Mouse (Mus musculus) lung, postnatal 36 days (tissue): ENCODE results near the gene Nectin3.
"Not testable (repeated sequence)": the region's sequence is repeated elsewhere in the genome, so short reads cannot be mapped to it uniquely, and the experiment has no call there.

Source experiments
- DNase-seq: peaks from one replicate; pipeline ENCODE4 v3.0.0; 2022; ENCODE audit warnings: mixed read lengths

Nectin3 gene

DNA sequence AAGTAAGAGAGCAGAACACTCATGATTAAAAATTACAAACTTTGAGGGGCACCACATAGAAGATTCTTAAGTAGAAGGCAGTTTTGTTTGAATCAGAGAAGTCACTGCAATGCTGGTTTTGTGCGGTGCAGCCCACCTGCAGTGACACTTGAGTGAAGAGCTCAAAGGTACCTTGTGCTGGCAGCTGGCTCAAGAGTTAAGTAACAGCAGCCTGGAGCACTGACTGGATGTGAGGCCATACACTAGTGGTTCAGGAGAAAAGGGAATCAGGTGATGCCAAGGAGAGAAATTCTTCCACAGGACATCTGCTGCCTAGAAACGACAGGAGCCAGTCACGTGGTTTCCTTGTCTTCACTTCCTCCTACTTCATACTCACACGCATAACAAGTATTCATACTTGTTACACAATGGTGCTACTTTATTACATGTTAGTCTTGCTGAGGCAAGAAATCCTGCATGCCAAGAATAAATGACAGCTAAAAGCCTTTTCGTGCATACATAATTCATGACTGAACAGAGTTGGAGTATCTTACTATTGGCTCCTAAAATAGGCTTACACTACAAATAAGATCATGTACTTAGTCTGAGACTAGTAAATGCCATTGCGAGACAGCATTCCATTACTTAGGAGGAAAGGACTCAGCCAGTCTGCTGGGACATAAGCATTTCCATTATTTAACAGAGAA lies 88.1 kb downstream of the Nectin3 start:
- peak; percentile 1 for DNase-seq

DNA sequence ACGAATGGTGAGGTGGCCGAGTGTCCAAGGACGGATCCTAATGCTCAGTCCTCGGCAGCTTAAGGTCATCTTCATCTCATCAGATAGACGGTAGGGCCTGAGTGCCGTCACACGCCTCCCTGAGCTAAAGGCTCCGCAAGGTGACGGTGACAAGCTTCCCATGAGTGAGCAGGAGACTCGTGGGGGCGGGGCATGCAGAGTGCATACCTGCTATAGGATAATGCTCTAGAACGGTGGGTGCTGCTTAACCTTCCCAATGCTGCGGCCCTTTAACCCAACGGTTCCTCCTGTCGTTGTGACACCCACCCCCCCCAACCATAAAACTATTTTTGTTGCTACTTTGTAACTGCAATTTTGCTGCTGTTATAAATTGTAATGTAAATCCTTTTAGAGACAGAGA lies 90.3 kb downstream of the Nectin3 start:
- DNase-seq, result no peak

DNA sequence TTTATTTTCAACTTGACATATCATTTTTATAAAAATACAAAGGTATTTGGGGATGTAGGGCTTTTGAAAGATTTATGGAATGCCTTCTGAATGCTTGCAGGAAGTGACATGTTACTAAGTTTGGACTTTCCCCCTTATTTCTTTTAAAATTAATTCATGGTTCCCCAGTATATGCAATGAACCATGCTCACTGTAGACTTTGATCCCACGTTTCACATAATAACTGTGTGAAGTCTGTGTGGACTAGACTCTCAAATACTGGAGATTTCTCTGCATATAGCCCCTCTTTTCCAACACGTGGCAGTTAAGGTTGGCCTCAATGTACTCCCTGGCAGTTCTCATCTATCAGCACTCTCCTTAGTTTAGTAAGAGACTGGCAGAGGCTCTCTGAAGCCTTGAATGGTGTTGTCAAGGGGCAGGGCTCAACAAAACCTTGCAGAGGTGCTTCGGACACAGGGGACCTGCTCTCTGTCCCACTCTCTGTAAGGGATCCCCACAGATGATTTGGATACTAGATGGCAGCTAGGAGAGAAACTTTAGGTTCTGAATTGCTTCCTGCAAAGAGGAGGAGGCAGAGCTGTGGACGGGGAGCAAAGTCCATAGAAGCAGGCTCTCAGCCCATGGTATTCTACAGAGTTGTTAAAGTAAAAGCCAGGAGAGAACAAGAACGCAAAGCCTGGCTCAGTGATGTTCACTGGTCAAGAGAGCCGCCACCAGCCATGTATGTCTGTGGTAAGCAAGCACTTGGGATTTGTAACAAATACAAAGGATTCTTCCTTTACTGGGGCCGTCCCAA lies 91.3 kb downstream of the Nectin3 start:
- DNase-seq, result no peak

DNA sequence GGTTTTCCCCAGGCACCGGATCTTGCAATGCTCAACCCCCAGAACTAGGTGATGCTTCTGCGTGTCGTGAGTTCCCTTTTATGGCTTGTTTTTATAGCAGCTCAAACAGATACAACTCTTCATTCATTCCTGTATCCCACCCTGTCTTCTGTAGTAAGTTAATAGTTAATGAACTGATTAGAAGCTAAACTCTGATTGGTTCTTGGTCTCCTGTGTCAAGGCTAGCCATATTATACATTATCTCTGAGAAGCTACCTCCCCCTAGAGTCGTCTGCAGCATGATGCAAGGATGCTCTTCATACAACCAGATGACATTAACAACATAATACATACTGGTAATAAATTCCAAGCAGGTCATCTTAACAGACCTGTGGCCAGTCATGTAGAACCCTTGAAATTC lies 100.4 kb downstream of the Nectin3 start:
- no peak for DNase-seq

DNA sequence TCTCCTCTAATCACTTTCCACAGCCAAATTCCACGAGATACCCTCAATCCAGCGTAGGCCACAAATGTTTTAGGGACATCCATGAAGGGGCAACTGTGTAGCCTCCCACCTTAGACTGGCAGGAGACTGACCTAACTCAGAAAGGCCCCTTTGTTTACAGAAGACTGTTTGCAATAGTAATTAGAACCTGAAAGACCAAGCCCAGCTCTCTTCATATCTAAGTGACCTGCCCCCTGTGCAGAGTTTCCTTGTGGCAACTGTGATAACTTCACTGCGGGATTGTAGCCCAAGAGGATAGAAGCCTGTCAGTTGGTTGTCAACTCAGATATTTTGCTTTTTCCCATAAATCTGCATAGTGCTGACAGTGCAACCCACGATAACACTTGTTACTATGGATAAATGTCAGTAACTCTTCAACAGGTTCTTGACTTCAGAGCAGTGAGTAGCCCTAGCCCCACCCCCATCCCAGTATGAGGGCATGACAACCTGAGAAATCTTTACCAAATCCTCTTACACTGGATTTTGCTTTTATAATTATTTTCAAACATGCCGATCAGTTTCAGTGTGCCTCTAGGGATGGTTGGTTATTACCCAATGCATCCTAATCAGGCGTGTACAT lies 108.8 kb downstream of the Nectin3 start:
- no peak for DNase-seq

DNA sequence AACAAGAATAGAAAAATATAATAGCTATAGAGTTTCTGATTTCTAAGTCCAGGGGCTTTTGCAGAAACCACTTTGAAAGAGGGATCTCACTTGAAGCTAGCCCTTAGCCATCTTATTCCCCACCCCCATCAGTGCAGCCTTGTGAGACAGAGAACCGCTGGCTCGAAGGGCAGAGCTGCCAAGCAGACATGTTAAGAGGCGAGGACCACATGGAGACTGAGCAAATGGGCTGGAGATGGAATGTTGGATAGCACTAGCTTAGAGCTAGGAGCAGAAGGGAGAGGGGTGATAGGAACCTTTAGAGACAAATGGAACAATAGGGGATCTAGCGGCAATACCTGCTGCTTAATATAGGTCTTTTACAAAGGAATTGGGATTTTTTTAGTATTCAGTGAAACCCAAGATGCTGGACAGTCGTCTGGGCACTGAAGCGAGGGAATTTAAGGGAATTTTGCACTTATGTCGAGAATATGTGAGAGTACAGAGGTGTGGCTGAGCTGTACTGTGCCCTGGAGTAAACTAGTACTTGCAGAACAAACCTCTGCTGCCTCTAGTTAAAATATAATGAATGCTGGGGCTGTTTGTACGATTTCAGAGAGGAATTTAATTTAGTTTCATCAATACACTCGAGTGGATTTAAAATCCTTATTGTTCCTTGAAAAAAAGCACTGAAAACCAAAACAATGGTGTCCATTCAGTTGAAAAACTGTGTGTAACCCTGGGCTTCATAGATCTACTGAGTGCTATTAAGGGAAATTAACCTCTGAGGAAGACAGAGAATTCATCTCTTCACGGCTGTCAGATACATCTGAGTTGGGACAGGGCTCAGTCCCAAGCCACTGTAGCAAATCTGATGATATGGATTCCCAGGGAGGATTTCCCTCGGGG lies 109.6 kb downstream of the Nectin3 start:
- no peak for DNase-seq

DNA sequence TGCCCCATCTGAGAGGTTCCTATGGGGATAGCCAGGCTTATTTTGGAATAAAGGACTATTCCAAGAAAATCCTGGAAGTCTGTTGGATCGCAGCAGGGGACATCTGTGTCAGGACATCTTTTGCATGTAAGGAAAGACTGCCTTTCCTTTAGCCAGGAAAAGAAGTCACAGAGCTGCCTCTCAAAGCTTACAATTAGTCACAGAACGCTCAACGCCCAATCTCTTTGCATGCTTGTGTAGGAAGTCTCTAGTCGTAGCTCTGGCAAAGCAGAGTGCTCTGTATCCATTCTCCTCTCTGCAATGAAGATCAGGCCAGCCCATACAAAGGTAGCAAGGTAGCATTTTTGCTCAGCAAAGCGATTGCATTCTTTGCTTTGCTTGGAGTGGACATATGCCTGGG lies 114.0 kb downstream of the Nectin3 start:
- no peak for DNase-seq

DNA sequence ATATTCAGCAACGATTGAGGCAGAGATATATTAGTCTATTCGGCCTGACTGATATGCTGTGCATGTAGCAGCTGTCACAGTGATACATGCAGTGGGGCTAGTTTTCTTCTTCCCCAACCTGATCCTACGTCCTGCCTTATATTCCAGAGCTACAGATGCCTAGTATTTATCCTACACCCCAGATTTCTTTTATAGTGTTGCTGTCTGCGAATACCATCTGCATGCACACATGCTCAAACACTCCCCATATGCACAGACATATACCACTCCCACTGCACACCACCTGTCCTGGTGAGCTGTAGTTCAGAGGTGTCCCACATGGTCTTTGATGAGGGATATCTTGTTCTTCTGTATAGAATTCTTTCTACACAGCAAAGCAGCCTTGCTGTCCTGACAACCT lies 115.0 kb downstream of the Nectin3 start:
- DNase-seq, result no peak

DNA sequence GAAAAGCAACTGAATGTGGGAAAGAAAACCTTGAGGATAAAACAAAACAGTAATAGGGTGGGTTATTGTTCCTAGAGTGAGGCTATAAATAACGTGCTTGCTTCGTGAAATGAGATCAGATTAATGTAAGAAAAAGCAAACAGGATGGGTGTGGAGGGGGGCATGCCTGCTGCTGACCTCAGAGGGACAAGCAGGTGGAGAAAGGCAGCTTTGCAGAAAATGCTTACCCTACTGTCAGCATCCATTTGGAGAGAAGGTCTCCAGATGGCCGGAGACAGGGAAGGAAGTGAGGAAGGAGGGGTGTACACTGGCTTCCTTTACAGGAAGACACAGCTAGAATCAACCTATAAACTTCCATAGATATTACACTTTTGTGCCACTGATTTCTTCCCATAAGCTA lies 121.8 kb downstream of the Nectin3 start:
- DNase-seq, result no peak

DNA sequence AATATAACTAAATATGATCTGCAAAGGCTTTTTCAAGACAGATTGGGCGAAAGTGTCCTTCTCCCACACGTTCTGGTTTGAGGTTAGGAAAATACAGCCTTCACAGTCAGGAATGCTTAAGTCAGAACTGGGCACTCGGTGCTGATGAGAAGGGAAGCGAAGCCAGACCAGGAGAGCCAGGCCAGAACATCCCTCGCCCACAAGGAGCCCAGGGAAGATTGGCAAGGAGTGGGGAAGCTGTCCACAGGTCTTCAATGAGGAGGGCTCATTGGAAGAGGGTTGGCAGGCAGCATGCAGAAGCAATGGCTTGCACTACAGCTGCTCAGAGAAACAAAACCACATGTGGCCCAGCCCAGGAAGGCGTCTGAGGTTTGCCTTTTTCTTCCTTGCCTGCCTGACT lies 136.3 kb downstream of the Nectin3 start:
- no peak for DNase-seq

DNA sequence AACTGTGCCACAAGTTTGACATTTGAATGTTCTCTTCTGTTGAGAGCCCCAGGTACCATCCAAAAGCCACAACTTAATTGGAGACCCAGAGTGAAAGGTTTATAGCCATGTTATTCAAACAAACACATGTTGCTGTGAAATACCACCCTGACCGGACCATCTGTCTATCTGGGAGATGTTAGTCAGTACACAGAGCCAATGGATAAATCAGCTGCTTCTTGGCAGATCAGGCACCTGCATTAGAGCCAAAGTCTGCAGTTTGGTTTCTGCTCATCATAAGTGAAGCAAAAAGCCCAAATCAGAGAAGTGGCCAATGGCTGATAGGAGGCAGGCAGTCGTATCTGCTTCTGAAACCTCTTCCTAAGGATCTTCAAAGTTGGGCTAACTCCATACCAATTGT lies 140.7 kb downstream of the Nectin3 start:
- not testable (repeated sequence) for DNase-seq

DNA sequence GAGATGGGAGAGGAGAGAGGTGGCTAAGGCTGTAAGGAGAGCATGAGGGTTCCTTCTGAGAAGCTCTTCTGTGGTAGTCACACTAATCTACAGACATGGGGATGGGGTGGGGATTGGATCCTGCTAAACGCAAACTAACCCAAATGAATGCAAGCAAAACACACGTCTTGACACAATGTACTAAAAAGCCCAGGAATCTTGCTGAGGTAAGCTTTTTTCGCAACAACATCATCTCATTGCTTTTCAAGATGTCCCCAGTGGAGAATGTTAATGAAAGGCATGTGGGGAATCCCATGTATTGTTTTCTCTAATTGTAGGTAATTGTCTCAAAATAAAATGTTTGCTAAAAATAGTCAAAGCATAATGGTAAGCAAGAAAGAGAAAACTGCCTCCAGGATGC lies 141.7 kb downstream of the Nectin3 start:
- DNase-seq, result no peak
